In genomic region chr7:46473141-46473540, GRCm38 (mm10) we compare ENCODE assay signal across 17 mouse cellular contexts.
A peak's percentile ranks its signal among the peaks of the same experiment; 100 is the strongest.
DNase-seq lines count a peak whose midpoint lies in the region; ATAC-seq and TF ChIP-seq lines count a peak whose summit lies in the region.
"Had no signal": no experiment of that assay in that cellular context is flagged by ENCODE, and none has a peak within 500 bp of the region (broad histone marks: within the 10 kb centered on the region; RNA-seq: fewer than 3 reads in every experiment).

No protein-coding gene starts in this region.

- H3K4me2 ChIP-seq in kidney, embryonic 15.5 days: no peak overlapping the region
- H3K4me2 ChIP-seq in midbrain, embryonic 14.5 days (ENCODE audit: low read length): no peak overlapping the region
- H3K4me2 ChIP-seq: forebrain, embryonic 15.5 days; limb, embryonic 12.5 days had no signal

- TF ChIP-seq CTCF in cerebellum, adult 2 months (IDR thresholded peaks at IDR 0.05; ENCODE audit: borderline replicate concordance, insufficient read depth, low read depth, low read length): no peak
- TF ChIP-seq CTCF in kidney, adult 2 months (conservative IDR thresholded peaks at IDR 0.05; ENCODE audit: insufficient read depth, insufficient read length, low read depth, low read length): no peak

- DNase-seq in cerebellum, adult 2 months: peak; percentile 48 to 51
- no peak for DNase-seq in cerebellum, adult 8-10 months
- DNase-seq in kidney, adult 2 months: peak; percentile 8
- peak; percentile 38 for DNase-seq in R1 (ENCODE audit: low read depth, low spot score)
- peak; percentile 32 for DNase-seq in midbrain, embryonic 14.5 days
- DNase-seq in heart, postnatal 36 days: no peak
- DNase-seq: adrenal gland, postnatal 36 days; gastrocnemius, adult 2 months; heart, adult 11 months; right cerebral cortex, adult 18-20 months; thymus, postnatal 4 days had no signal

- TF ChIP-seq POLR2A in cerebellum, adult 2 months (IDR thresholded peaks at IDR 0.05; ENCODE audit: borderline replicate concordance, insufficient read depth, low read length): no peak
- no peak for TF ChIP-seq POLR2A in kidney, adult 2 months (IDR thresholded peaks at IDR 0.05; ENCODE audit: low read depth, low read length)

- no peak for ATAC-seq in kidney, embryonic 15.5 days (replicated peaks; ENCODE audit: low FRiP score)
- ATAC-seq in midbrain, embryonic 14.5 days (ENCODE audit: low FRiP score, low TSS enrichment): no peak
- no peak for ATAC-seq in granulocyte monocyte progenitor cell, adult 5-6 weeks (replicated peaks; ENCODE audit: poor library complexity, severe bottlenecking)
- ATAC-seq: forebrain, embryonic 15.5 days had no signal

- peak overlapping the region; percentile 36 for H3K27ac ChIP-seq in cerebellum, adult 2 months (ENCODE audit: insufficient read depth, low read length)
- no peak overlapping the region for H3K27ac ChIP-seq in kidney, adult 2 months (ENCODE audit: insufficient read depth, low read depth, low read length)
- no peak overlapping the region for H3K27ac ChIP-seq in kidney, embryonic 15.5 days
- no peak overlapping the region; the same call in 1 of the 2 replicates for H3K27ac ChIP-seq in midbrain, embryonic 14.5 days (replicated peaks; ENCODE audit: low read depth, low read length)
- H3K27ac ChIP-seq: forebrain, embryonic 15.5 days; gastrocnemius, adult 2 months; kidney, postnatal 0 days; limb, embryonic 12.5 days; liver, embryonic 14.5 days had no signal

- peaks cover 23% of the 10 kb centered on the region for H3K4me1 ChIP-seq in cerebellum, adult 2 months (ENCODE audit: control insufficient read depth, insufficient read depth, low read length)
- H3K4me1 ChIP-seq in kidney, adult 2 months (ENCODE audit: control insufficient read depth, insufficient read depth, low read length): no peaks in the 10 kb centered on the region
- peaks cover 18% of the 10 kb centered on the region for H3K4me1 ChIP-seq in kidney, embryonic 15.5 days
- 0 out of 2 replicates have a peak, but pooled peaks cover 7% of the 10 kb centered on the region for H3K4me1 ChIP-seq in midbrain, embryonic 14.5 days (ENCODE audit: control insufficient read depth, insufficient read depth, low read length)
- H3K4me1 ChIP-seq: limb, embryonic 12.5 days had no signal

- WGBS in cerebellum, adult 2 months: 12% methylated on average over 9 of the region's 9 CpGs
- 55% methylated on average over 9 of the region's 9 CpGs for WGBS in kidney, adult 2 months
- 38% methylated on average over 9 of the region's 9 CpGs for WGBS in kidney, embryonic 15.5 days
- 11% methylated on average over 9 of the region's 9 CpGs for WGBS in midbrain, embryonic 14.5 days

- no peaks in the 10 kb centered on the region for H3K36me3 ChIP-seq in kidney, adult 2 months (ENCODE audit: control insufficient read depth, insufficient read depth, low read length)
- no peaks in the 10 kb centered on the region for H3K36me3 ChIP-seq in kidney, embryonic 15.5 days
- H3K36me3 ChIP-seq in midbrain, embryonic 14.5 days (ENCODE audit: control insufficient read depth, insufficient read depth, low read length): no peaks in the 10 kb centered on the region
- H3K36me3 ChIP-seq: forebrain, embryonic 15.5 days; limb, embryonic 12.5 days had no signal

- H3K9me3 ChIP-seq in kidney, embryonic 15.5 days (replicated peaks): no peaks in the 10 kb centered on the region
- H3K9me3 ChIP-seq in midbrain, embryonic 14.5 days (ENCODE audit: control insufficient read depth, low read length): no peaks in the 10 kb centered on the region
- H3K9me3 ChIP-seq: forebrain, embryonic 15.5 days; limb, embryonic 12.5 days had no signal

- intact Hi-C loops in heart, postnatal 36 days (cut with DNase I): no loop called here

- H3K27me3 ChIP-seq in cerebellum, adult 2 months (ENCODE audit: control insufficient read depth, insufficient read depth, low read length): no peaks in the 10 kb centered on the region
- no peaks in the 10 kb centered on the region for H3K27me3 ChIP-seq in kidney, adult 2 months (replicated peaks; ENCODE audit: control insufficient read depth, insufficient read depth, low read length)
- no peaks in the 10 kb centered on the region for H3K27me3 ChIP-seq in kidney, embryonic 15.5 days
- no peaks in the 10 kb centered on the region for H3K27me3 ChIP-seq in midbrain, embryonic 14.5 days (ENCODE audit: control insufficient read depth, insufficient read depth, low read length)
- H3K27me3 ChIP-seq: forebrain, embryonic 15.5 days; limb, embryonic 12.5 days had no signal

- no peak overlapping the region for H3K9ac ChIP-seq in kidney, embryonic 15.5 days
- peak overlapping the region; percentile 21; the same call in 1 of the 2 replicates for H3K9ac ChIP-seq in midbrain, embryonic 14.5 days (replicated peaks; ENCODE audit: low read length)
- H3K9ac ChIP-seq: forebrain, embryonic 15.5 days; limb, embryonic 12.5 days; liver, embryonic 14.5 days had no signal

- no peak overlapping the region for H3K4me3 ChIP-seq in cerebellum, adult 2 months (replicated peaks; ENCODE audit: insufficient read depth, low read depth, low read length)
- H3K4me3 ChIP-seq in kidney, adult 2 months (ENCODE audit: insufficient read depth, low read depth, low read length): no peak overlapping the region
- H3K4me3 ChIP-seq in kidney, embryonic 15.5 days (replicated peaks): no peak overlapping the region
- no peak overlapping the region for H3K4me3 ChIP-seq in midbrain, embryonic 14.5 days (replicated peaks; ENCODE audit: low read depth, low read length)
- H3K4me3 ChIP-seq: forebrain, embryonic 15.5 days; gastrocnemius, adult 2 months; limb, embryonic 12.5 days had no signal

Comparison
In these comparisons a context has a peak if more than half of its experiments do, and no peak if none do; other contexts are left out.
1. DNase-seq: peak in cerebellum, adult 2 months (2 of 2), kidney, adult 2 months (single experiment), R1 (single experiment) and midbrain, embryonic 14.5 days (single experiment); none in cerebellum, adult 8-10 months (single experiment) and heart, postnatal 36 days (0 of 2).